Mouse (Mus musculus) CH12.LX (cell line): Measurements from ENCODE around the gene Acsl3. TPM values are rescaled to one million over a fixed set of nuclear protein-coding genes. Genes with fewer than 3 reads are reported as not detected.

ENCODE experiments used
- DNase-seq: peaks from one replicate; pipeline ENCODE4 v3.0.0-alpha.2; 2013; ENCODE audit errors: extremely low read depth
- H3K27ac ChIP-seq: 2 replicates; pipeline ENCODE4 v1.5.1; 2012; ENCODE audit warnings: low read depth, mild to moderate bottlenecking, control low read depth, moderate library complexity; ENCODE audit not compliant: insufficient read depth
- H3K27me3 ChIP-seq: replicated peaks from 2 replicates; pipeline ENCODE3; 2012; ENCODE audit warnings: inconsistent platforms
- H3K36me3 ChIP-seq, 2 experiments: replicated peaks in 1 of 2; 2 replicates each; pipeline versions ENCODE3 to v1.6.1; 2012; ENCODE audit warnings: inconsistent platforms in 1 of 2, low read length in 1 of 2, mild to moderate bottlenecking in 1 of 2, mixed read lengths in 1 of 2, moderate library complexity in 1 of 2; ENCODE audit not compliant: control insufficient read depth in 1 of 2, insufficient read depth in 1 of 2
- H3K4me1 ChIP-seq, 2 experiments: 2 replicates each; pipeline ENCODE4 v1.6.1; 2012; ENCODE audit warnings: inconsistent platforms in 1 of 2, moderate library complexity in 1 of 2; ENCODE audit not compliant: insufficient read depth in 2 of 2, control insufficient read depth in 1 of 2
- H3K4me2 ChIP-seq: 2 replicates; pipeline ENCODE4 v1.6.1; 2012; ENCODE audit warnings: low read depth, mild to moderate bottlenecking, control low read depth; ENCODE audit not compliant: poor library complexity, insufficient read depth, severe bottlenecking
- H3K4me3 ChIP-seq, 3 experiments: fragments of 150-350 bp in 1 of 3; sonication (generic) in 1 of 3; replicated peaks in 1 of 3; 2 replicates each; pipeline versions ENCODE3 to v1.5.1; 2011 to 2012; ENCODE audit warnings: low read depth in 2 of 3, low read length in 2 of 3, mild to moderate bottlenecking in 2 of 3, moderate library complexity in 2 of 3, control low read depth in 1 of 3, improper control_type of control experiment in 1 of 3, inconsistent platforms in 1 of 3, mixed read lengths in 1 of 3; ENCODE audit not compliant: poor library complexity in 1 of 3
- H3K79me2 ChIP-seq: replicated peaks from 2 replicates; pipeline ENCODE4 v1.6.1; 2012; ENCODE audit warnings: mild to moderate bottlenecking, moderate library complexity; ENCODE audit not compliant: control insufficient read depth, poor library complexity, insufficient read depth, severe bottlenecking; ENCODE audit errors: extremely low read depth
- H3K9ac ChIP-seq: 2 replicates; pipeline ENCODE4 v1.6.1; 2012; ENCODE audit warnings: low read depth, mild to moderate bottlenecking, control low read depth, moderate library complexity; ENCODE audit not compliant: insufficient read depth
- H3K9me3 ChIP-seq: replicated peaks from 2 replicates; pipeline ENCODE3; 2012; ENCODE audit warnings: low read length, inconsistent platforms, mixed read lengths
- BHLHE40 ChIP-seq: IDR thresholded peaks from 2 replicates; pipeline ENCODE4 v1.6.1; 2011; ENCODE audit warnings: mild to moderate bottlenecking, low read depth, low read length, improper control_type of control experiment
- CHD1 ChIP-seq: IDR thresholded peaks from 2 replicates; pipeline ENCODE4 v1.6.1; 2012; ENCODE audit warnings: low read depth, low read length, improper control_type of control experiment, inconsistent platforms
- CHD2 ChIP-seq: IDR thresholded peaks from 2 replicates; pipeline ENCODE4 v1.6.1; 2011; ENCODE audit warnings: low read length, improper control_type of control experiment
- E2F4 ChIP-seq: IDR thresholded peaks from 2 replicates; pipeline ENCODE4 v1.6.1; 2011; ENCODE audit warnings: low read depth, low read length, improper control_type of control experiment; ENCODE audit not compliant: insufficient replicate concordance
- ELF1 ChIP-seq: IDR thresholded peaks from 2 replicates; pipeline ENCODE4 v1.6.1; 2014; ENCODE audit warnings: low read depth, mild to moderate bottlenecking, inconsistent platforms, low read length, improper control_type of control experiment
- EP300 ChIP-seq: IDR thresholded peaks from 2 replicates; pipeline ENCODE4 v1.6.1; 2011; ENCODE audit warnings: low read length, improper control_type of control experiment
- ETS1 ChIP-seq: conservative IDR thresholded peaks from 2 replicates; pipeline ENCODE4 v1.6.1; 2012; ENCODE audit warnings: low read depth, mild to moderate bottlenecking, inconsistent platforms, low read length, improper control_type of control experiment, moderate library complexity
- HCFC1 ChIP-seq: IDR thresholded peaks from 2 replicates; pipeline ENCODE4 v1.6.1; 2012; ENCODE audit warnings: low read depth, mild to moderate bottlenecking, inconsistent platforms, low read length, improper control_type of control experiment
- JUND ChIP-seq: conservative IDR thresholded peaks from 2 replicates; pipeline ENCODE4 v1.6.1; 2011; ENCODE audit warnings: low read depth, low read length, improper control_type of control experiment
- KAT2A ChIP-seq: IDR thresholded peaks from 2 replicates; pipeline ENCODE4 v1.6.1; 2012; ENCODE audit warnings: low read length, improper control_type of control experiment, inconsistent platforms; ENCODE audit not compliant: insufficient replicate concordance
- MAFK ChIP-seq: IDR thresholded peaks from 2 replicates; pipeline ENCODE4 v1.6.1; 2011; ENCODE audit warnings: low read length, improper control_type of control experiment; ENCODE audit not compliant: insufficient replicate concordance
- MAX ChIP-seq: IDR thresholded peaks from 2 replicates; pipeline ENCODE4 v1.6.1; 2011; ENCODE audit warnings: low read length, improper control_type of control experiment
- NELFE ChIP-seq: IDR thresholded peaks from 2 replicates; pipeline ENCODE4 v1.6.1; 2011; ENCODE audit warnings: low read depth, low read length, improper control_type of control experiment
- NRF1 ChIP-seq: IDR thresholded peaks from 2 replicates; pipeline ENCODE4 v1.6.1; 2014; ENCODE audit warnings: low read depth, mild to moderate bottlenecking, inconsistent platforms, low read length, improper control_type of control experiment, moderate library complexity
- POLR2A ChIP-seq: IDR thresholded peaks from 2 replicates; pipeline ENCODE4 v1.6.1; 2011; ENCODE audit warnings: low read depth, mild to moderate bottlenecking, improper control_type of control experiment, low read length
- POLR2AphosphoS2 ChIP-seq: IDR thresholded peaks from 2 replicates; pipeline ENCODE4 v1.6.1; 2011; ENCODE audit warnings: low read depth, low read length, improper control_type of control experiment
- RAD21 ChIP-seq: IDR thresholded peaks from 2 replicates; pipeline ENCODE4 v1.6.1; 2011; ENCODE audit warnings: low read depth, mild to moderate bottlenecking, low read length, improper control_type of control experiment, moderate library complexity
- SMC3 ChIP-seq: IDR thresholded peaks from 2 replicates; pipeline ENCODE4 v1.6.1; 2011; ENCODE audit warnings: low read depth, low read length, improper control_type of control experiment
- TBP ChIP-seq: conservative IDR thresholded peaks from 2 replicates; pipeline ENCODE4 v1.6.1; 2011; ENCODE audit warnings: low read depth, low read length, improper control_type of control experiment
- TCF12 ChIP-seq: IDR thresholded peaks from 2 replicates; pipeline ENCODE4 v1.6.1; 2014; ENCODE audit warnings: low read depth, mild to moderate bottlenecking, inconsistent platforms, low read length, improper control_type of control experiment
- UBTF ChIP-seq: IDR thresholded peaks from 2 replicates; pipeline ENCODE4 v1.6.1; 2012; ENCODE audit warnings: low read depth, mild to moderate bottlenecking, inconsistent platforms, low read length, improper control_type of control experiment, moderate library complexity
- USF1 ChIP-seq: IDR thresholded peaks from 2 replicates; pipeline ENCODE4 v1.6.1; 2014; ENCODE audit warnings: low read depth, mild to moderate bottlenecking, inconsistent platforms, low read length, improper control_type of control experiment
- ZC3H11A ChIP-seq: IDR thresholded peaks from 2 replicates; pipeline ENCODE4 v1.6.1; 2012; ENCODE audit warnings: low read depth, mild to moderate bottlenecking, inconsistent platforms, low read length, improper control_type of control experiment
- ZKSCAN1 ChIP-seq: IDR thresholded peaks from 2 replicates; pipeline ENCODE4 v1.6.1; 2012; ENCODE audit warnings: low read depth, inconsistent platforms, low read length, improper control_type of control experiment, borderline replicate concordance
- dilution Hi-C: fragments of 300-500 bp; cut with MboI; formaldehyde crosslinking; loops from 2 replicates; pipeline ENCODE4 v1.14.3; 2020; ENCODE audit warnings: low sequenced_read_pairs; ENCODE audit not compliant: extremely low pct_unique_long_range_greater_than_20kb, extremely low pct_ligation_motif_present
- in situ Hi-C: fragments of 300-500 bp; cut with MboI; formaldehyde crosslinking; loops from 3 replicates; pipeline ENCODE4 v1.14.3; 2019; ENCODE audit warnings: low sequenced_read_pairs, low pct_ligation_motif_present, low pct_unique_long_range_greater_than_20kb, mixed read lengths
- polyA plus RNA-seq: library from polyadenylated mRNA; unstranded; fragments of >175 nt; gene quantifications from 2 replicates; pipeline ENCODE4 v1.2.1, GENCODE M21; 2012; ENCODE audit warnings: low read depth; ENCODE audit not compliant: insufficient read length
- total RNA-seq, 2 experiments: library from RNA; depleted of rRNA; stranded (reverse); fragments of 300-350 nt in 1 of 2; fragments of >200 nt in 1 of 2; gene quantifications; 2 replicates each; pipeline ENCODE4 v1.2.3; 2012 to 2014

Gene Acsl3
- total and polyA plus RNA-seq, 3 experiments: 19.0 to 57.5 (median 25.3) TPM

DNA sequence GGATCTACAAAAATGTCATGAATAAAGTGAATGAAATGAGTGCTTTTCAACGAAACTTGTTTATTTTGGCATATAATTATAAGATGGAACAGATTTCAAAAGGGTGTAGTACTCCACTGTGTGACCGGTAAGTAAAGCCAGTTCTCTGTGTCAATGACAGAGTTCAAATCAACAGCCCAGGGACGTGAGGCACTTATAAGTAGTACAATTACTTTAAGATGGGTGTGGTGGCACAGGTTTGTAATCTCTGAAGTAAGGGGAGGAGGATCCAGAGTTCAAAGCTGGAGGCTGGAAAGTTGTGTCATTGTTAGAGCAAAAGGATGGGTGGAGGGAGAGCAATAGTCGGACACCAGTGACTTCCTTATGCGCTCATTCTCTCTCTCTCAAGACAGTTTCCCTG lies 39.3 kb downstream of the Acsl3 start:
- H3K27me3 ChIP-seq: no peaks in the 10 kb centered on the region
- no peak overlapping the region for H3K9ac ChIP-seq
- H3K27ac ChIP-seq: no peak overlapping the region
- H3K9me3 ChIP-seq: no peaks in the 10 kb centered on the region
- dilution Hi-C loops (no loop called here), in situ Hi-C loops (no loop called here)
- peaks cover 0 to 12% of the 10 kb centered on the region in 2 experiments; a peak in 2 of 4 replicates for H3K4me1 ChIP-seq
- H3K4me3 ChIP-seq: no peak overlapping the region
- H3K36me3 ChIP-seq: peaks cover 19 to 76% of the 10 kb centered on the region in 2 experiments
- TF ChIP-seq POLR2AphosphoS2 (no peak), TCF12 (no peak), JUND (no peak), CHD2 (no peak), USF1 (no peak), BHLHE40 (no peak), UBTF (no peak), TBP (no peak), EP300 (no peak), POLR2A (no peak)
- H3K4me2 ChIP-seq: no peak overlapping the region
- DNase-seq: no peak
- H3K79me2 ChIP-seq: no peaks in the 10 kb centered on the region

DNA sequence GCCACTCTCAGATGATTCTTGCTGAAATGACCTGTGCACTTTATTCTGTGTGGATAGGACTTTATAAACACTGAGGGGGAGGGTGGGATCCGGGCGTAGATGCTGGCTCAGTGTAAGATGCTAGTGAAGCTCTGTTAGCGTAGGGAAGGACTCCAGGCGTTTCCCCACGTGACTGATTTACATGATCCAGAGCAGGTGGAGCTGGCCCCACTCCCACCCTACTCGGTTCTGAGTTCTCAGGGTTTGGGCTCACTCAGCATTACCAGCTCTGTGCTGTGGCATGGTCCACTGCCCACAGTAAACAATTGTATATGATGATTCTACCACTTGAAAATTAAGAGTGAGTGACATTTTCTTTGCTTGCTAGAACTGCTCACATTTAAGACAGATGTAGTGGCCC lies 40.5 kb downstream of the Acsl3 start:
- TF ChIP-seq E2F4: no peak
- no peak for TF ChIP-seq ZKSCAN1
- TF ChIP-seq USF1: no peak
- no peak for TF ChIP-seq ELF1
- TF ChIP-seq CHD1: no peak
- no peak for TF ChIP-seq HCFC1
- TF ChIP-seq ETS1: no peak
- TF ChIP-seq JUND: no peak
- TF ChIP-seq UBTF: no peak
- TF ChIP-seq POLR2A: no peak
- no peak for TF ChIP-seq MAFK
- no peak for TF ChIP-seq MAX
- no peak for TF ChIP-seq POLR2AphosphoS2
- no peak for TF ChIP-seq NRF1
- no peak for TF ChIP-seq SMC3
- no peak for TF ChIP-seq KAT2A
- no peak for TF ChIP-seq RAD21
- no peak for TF ChIP-seq NELFE
- TF ChIP-seq BHLHE40: no peak
- no peak for TF ChIP-seq ZC3H11A
- TF ChIP-seq, all 38 proteins: peak for 0
- in situ Hi-C loops: no loop called here
- Histone ChIP-seq H3K4me3 (no peak overlapping the region), H3K4me2 (no peak overlapping the region), H3K27me3 (no peaks in the 10 kb centered on the region), H3K27ac (no peak overlapping the region), H3K79me2 (no peaks in the 10 kb centered on the region), H3K9me3 (no peaks in the 10 kb centered on the region), H3K36me3 (peaks cover 24 to 73% of the 10 kb centered on the region in 2 experiments), H3K4me1 (peaks cover 0 to 19% of the 10 kb centered on the region in 2 experiments; a peak in 2 of 4 replicates), H3K9ac (no peak overlapping the region)
- DNase-seq: no peak
- dilution Hi-C loops: no loop called here
